Mouse (Mus musculus) forebrain, embryonic 11.5 days (tissue): ENCODE results near the gene Cend1. TPM values are rescaled to one million over a fixed set of nuclear protein-coding genes. Genes with fewer than 3 reads are reported as not detected.
A peak's percentile ranks its signal among the peaks of the same experiment; 100 is the strongest.

Source experiments
- ATAC-seq: fragments of 200-750 bp; cut with Nextera tagmentation; replicated peaks from 2 replicates; pipeline ENCODE4 v1.8.0; 2017; ENCODE audit warnings: moderate TSS enrichment; ENCODE audit not compliant: low FRiP score
- DNase-seq: peaks from one replicate; pipeline ENCODE4 v3.0.0-alpha.2; 2017; ENCODE audit warnings: low spot score
- H3K27ac ChIP-seq: fragments of 300-500 bp; sonication (generic); 2 replicates; pipeline ENCODE4 v1.5.1; 2014; ENCODE audit warnings: low read depth, low read length
- H3K27me3 ChIP-seq: fragments of 300-500 bp; sonication (generic); 2 replicates; pipeline ENCODE4 v1.6.1; 2014; ENCODE audit warnings: mild to moderate bottlenecking, low read length, mixed read lengths; ENCODE audit not compliant: control insufficient read depth, insufficient read depth
- H3K36me3 ChIP-seq: fragments of 300-500 bp; sonication (generic); 2 replicates; pipeline ENCODE4 v1.6.1; 2014; ENCODE audit warnings: mild to moderate bottlenecking, low read length, moderate library complexity, mixed read lengths; ENCODE audit not compliant: control insufficient read depth, insufficient read depth
- H3K4me1 ChIP-seq: fragments of 300-500 bp; sonication (generic); replicated peaks from 2 replicates; pipeline ENCODE4 v1.6.1; 2014; ENCODE audit warnings: low read length, mixed read lengths; ENCODE audit not compliant: control insufficient read depth, insufficient read depth
- H3K4me2 ChIP-seq: fragments of 300-500 bp; sonication (generic); 2 replicates; pipeline ENCODE4 v1.6.1; 2014; ENCODE audit warnings: low read depth, mild to moderate bottlenecking, low read length, moderate library complexity, mixed read lengths; ENCODE audit not compliant: severe bottlenecking
- H3K4me3 ChIP-seq: fragments of 300-500 bp; sonication (generic); 2 replicates; pipeline ENCODE4 v1.5.1; 2014; ENCODE audit warnings: low read depth, low read length
- H3K9ac ChIP-seq: fragments of 300-500 bp; sonication (generic); 2 replicates; pipeline ENCODE4 v1.6.1; 2014; ENCODE audit warnings: low read length
- H3K9me3 ChIP-seq: fragments of 300-500 bp; sonication (generic); 2 replicates; pipeline ENCODE4 v1.6.1; 2016; ENCODE audit warnings: low read length, mixed read lengths; ENCODE audit not compliant: control insufficient read depth
- WGBS: fragments of 180-500 bp; shearing (Covaris S2); extraction: QIAGEN DNeasy Blood & Tissue Kit; methylation state at CpG from one replicate; pipeline ENCODE4 v1.1.7; 2014; 5-methylcytosine and 5-hydroxymethylcytosine counted together
- polyA plus RNA-seq: library from polyadenylated mRNA; unstranded; fragments of >200 nt; fragmentation: Nextera tagmentation; extraction: Ambion mirVana; gene quantifications from 2 replicates; pipeline ENCODE4 v1.2.1, GENCODE M21; 2014

The Cend1 gene
- polyA plus RNA-seq, 1 experiment from 2014 or later, result 4.1 TPM

DNA sequence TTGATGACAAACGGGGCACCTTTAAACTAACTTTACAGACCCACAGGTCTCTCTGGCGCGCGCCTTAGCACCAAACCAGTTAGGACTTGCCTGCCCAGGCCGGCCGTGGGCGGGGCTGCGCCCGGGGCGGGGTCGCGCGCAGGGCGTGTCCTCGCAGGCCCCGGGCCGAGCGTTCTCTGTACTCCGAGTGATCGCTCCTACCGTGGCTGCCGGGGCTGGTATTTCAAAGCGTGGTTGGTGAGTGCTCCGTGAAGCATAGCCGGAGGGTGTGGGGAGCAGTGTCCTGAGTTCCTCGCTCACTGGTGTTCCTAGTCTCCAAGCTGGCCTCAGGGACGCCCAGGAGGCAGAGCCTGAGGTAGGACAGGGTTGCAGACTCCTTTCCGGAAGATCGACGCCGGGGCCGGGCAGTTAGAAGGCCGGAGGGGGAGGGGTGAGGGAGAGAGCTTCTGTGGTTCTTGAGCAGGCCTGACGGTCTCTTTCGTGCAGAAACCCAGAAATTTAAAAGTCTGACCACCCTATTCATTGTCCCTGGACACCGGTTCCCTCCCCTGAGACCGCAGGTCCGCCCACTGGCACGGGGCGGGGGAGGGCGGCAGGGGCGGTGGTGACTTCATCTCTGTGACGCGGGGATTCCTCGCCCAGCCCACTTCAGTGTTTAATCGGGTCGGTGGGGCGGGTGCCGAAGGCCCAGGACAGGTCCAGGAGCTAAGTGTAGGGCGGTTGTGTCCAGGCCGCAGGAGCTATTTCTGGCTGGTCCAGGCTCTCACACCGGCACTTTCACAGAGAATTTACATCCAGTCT is 38.1 kb upstream of the Cend1 start, which contains the start of gene Cd151:
TSS of gene Cd151 (plus strand) at position 163 of the 801 bp plus-strand sequence.
- peaks cover 21% of the 10 kb centered on the region for H3K4me1 ChIP-seq
- peak within 1 kb of the TSS; percentile 78 for H3K9ac ChIP-seq
- 2% methylated on average over 52 of the region's 52 CpGs for WGBS
- H3K9me3 ChIP-seq, result no peaks in the 10 kb centered on the region
- peak within 1 kb of the TSS; percentile 56 for H3K4me3 ChIP-seq
- peaks cover 41% of the 10 kb centered on the region for H3K27me3 ChIP-seq
- peak within 1 kb of the TSS; percentile 70 for H3K27ac ChIP-seq
- peaks cover 2% of the 10 kb centered on the region for H3K36me3 ChIP-seq
- peak within 1 kb of the TSS; percentile 78 for H3K4me2 ChIP-seq
- ATAC-seq (peak; percentile 78), DNase-seq (peak; percentile 92)

- H3K27ac ChIP-seq, result no peak overlapping the region
- WGBS, result 57% methylated on average over 10 of the region's 10 CpGs
- ATAC-seq, result no peak
- no peaks in the 10 kb centered on the region for H3K9me3 ChIP-seq
- H3K36me3 ChIP-seq, result no peaks in the 10 kb centered on the region
- peak overlapping the region; percentile 78 for H3K4me2 ChIP-seq
- H3K4me1 ChIP-seq, result peaks cover 25% of the 10 kb centered on the region
- DNase-seq, result no peak
- H3K4me3 ChIP-seq, result peak overlapping the region; percentile 56
- peaks cover 48% of the 10 kb centered on the region for H3K27me3 ChIP-seq
- peak overlapping the region; percentile 78 for H3K9ac ChIP-seq
These were observed 37.4 kb upstream of the Cend1 start for GRCm38 (mm10) chr7:141466607-141467148.

DNA sequence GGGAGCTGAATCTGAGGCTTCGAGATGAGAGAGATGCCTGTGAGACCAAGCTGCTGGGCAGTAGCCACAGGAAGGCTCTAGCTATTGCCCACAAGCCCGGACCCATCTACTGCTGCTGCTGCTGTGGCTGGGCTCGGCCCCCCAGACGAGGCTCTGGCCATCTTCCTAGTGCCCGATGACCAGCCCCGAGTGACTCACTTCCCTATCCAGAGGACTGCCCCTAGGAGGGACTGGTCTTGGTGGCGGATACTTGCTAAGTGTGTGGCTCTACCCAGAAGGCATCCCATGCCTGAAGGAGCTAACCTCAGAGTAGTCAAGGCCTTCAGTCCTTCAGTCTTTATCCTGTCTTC is 36.7 kb upstream of the Cend1 start:
- DNase-seq, result no peak
- H3K9ac ChIP-seq, result no peak overlapping the region
- ATAC-seq, result no peak
- H3K27me3 ChIP-seq, result peaks cover 55% of the 10 kb centered on the region
- H3K27ac ChIP-seq, result no peak overlapping the region
- peaks cover 28% of the 10 kb centered on the region for H3K4me1 ChIP-seq
- H3K4me3 ChIP-seq, result no peak overlapping the region
- no peaks in the 10 kb centered on the region for H3K9me3 ChIP-seq
- H3K36me3 ChIP-seq, result no peaks in the 10 kb centered on the region
- H3K4me2 ChIP-seq, result no peak overlapping the region
- WGBS, result 84% methylated on average over 7 of the region's 7 CpGs

GRCm38 (mm10) chr7:141465388-141466044 is 36.2 kb upstream of the Cend1 start:
- peaks cover 59% of the 10 kb centered on the region for H3K27me3 ChIP-seq
- DNase-seq, result no peak
- peaks cover 28% of the 10 kb centered on the region for H3K4me1 ChIP-seq
- ATAC-seq, result no peak
- WGBS, result 38% methylated on average over 10 of the region's 10 CpGs
- H3K4me3 ChIP-seq, result no peak overlapping the region
- H3K36me3 ChIP-seq, result no peaks in the 10 kb centered on the region
- H3K9ac ChIP-seq, result no peak overlapping the region
- H3K9me3 ChIP-seq, result no peaks in the 10 kb centered on the region
- H3K27ac ChIP-seq, result no peak overlapping the region
- H3K4me2 ChIP-seq, result no peak overlapping the region

GRCm38 (mm10) chr7:141464603-141465201 is 35.4 kb upstream of the Cend1 start:
- ATAC-seq (no peak), DNase-seq (no peak)
- peak overlapping the region; percentile 27; the same call in 1 of the 2 replicates for H3K4me2 ChIP-seq
- no peaks in the 10 kb centered on the region for H3K36me3 ChIP-seq
- H3K4me3 ChIP-seq, result peak overlapping the region; percentile 6; the same call in 1 of the 2 replicates
- H3K27ac ChIP-seq, result no peak overlapping the region
- H3K27me3 ChIP-seq, result peaks cover 60% of the 10 kb centered on the region
- H3K9me3 ChIP-seq, result no peaks in the 10 kb centered on the region
- no peak overlapping the region for H3K9ac ChIP-seq
- WGBS, result 3% methylated on average over 38 of the region's 38 CpGs
- peaks cover 28% of the 10 kb centered on the region for H3K4me1 ChIP-seq

GRCm38 (mm10) chr7:141463824-141464602 is 34.7 kb upstream of the Cend1 start:
- H3K9ac ChIP-seq, result no peak overlapping the region
- H3K4me3 ChIP-seq, result no peak overlapping the region
- H3K4me2 ChIP-seq, result peak overlapping the region; percentile 27; the same call in 1 of the 2 replicates
- DNase-seq, result no peak
- ATAC-seq, result no peak
- WGBS, result 17% methylated on average over 12 of the region's 12 CpGs
- H3K27me3 ChIP-seq, result peaks cover 61% of the 10 kb centered on the region
- peaks cover 24% of the 10 kb centered on the region for H3K4me1 ChIP-seq
- H3K36me3 ChIP-seq, result no peaks in the 10 kb centered on the region
- no peaks in the 10 kb centered on the region for H3K9me3 ChIP-seq
- no peak overlapping the region for H3K27ac ChIP-seq

DNA sequence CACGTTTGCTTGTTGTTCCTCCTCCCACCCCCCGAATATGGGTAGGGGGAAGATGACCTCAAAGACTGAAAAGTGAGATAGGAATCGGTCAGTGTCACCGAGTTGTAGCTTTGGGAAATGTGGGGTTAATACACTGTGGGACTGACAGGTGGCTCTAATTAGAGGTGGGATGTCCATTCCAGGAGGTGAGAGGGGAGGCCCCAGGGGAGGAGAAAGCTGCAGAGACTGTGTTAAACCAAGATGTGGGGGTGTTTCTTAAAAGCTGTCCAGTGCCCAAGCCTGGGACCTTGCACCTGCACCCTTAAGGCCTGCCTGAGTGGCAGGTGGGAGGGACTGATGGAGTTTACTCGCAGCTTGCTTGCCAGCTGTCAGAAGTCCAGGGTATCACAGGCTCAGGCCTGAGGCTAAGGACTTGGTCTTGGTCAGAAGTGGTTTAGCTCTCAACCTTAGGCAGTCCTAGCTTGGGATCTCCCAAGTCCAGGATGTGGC is 33.1 kb upstream of the Cend1 start:
- peak overlapping the region; percentile 50; the same call in 1 of the 2 replicates for H3K4me2 ChIP-seq
- H3K36me3 ChIP-seq, result no peaks in the 10 kb centered on the region
- DNase-seq (no peak), ATAC-seq (no peak)
- no peak overlapping the region for H3K4me3 ChIP-seq
- no peak overlapping the region; the same call in 1 of the 2 replicates for H3K9ac ChIP-seq
- 18% methylated on average over 5 of the region's 5 CpGs for WGBS
- peaks cover 61% of the 10 kb centered on the region for H3K27me3 ChIP-seq
- no peak overlapping the region for H3K27ac ChIP-seq
- peaks cover 14% of the 10 kb centered on the region for H3K4me1 ChIP-seq
- H3K9me3 ChIP-seq, result no peaks in the 10 kb centered on the region
